Mouse (Mus musculus): ENCODE results near the gene Csk.
A peak's percentile ranks its signal among the peaks of the same experiment; 100 is the strongest.

Csk gene

GRCm38 (mm10) chr9:57638651-57639459 lies 14.6 kb downstream of the Csk start:
- peak; percentile 53 for DNase-seq (ENCODE audit: low spot score)

GRCm38 (mm10) chr9:57637741-57638322 lies 15.6 kb downstream of the Csk start:
- DNase-seq (ENCODE audit: low spot score) = no peak

- no peak for DNase-seq (ENCODE audit: low spot score)
Measured at GRCm38 (mm10) chr9:57637272-57637671, 16.2 kb downstream of the Csk start.

- DNase-seq (ENCODE audit: low spot score) = peak; percentile 38
Measured at GRCm38 (mm10) chr9:57633481-57634024, 19.9 kb downstream of the Csk start.

GRCm38 (mm10) chr9:57629118-57629874 lies 24.1 kb downstream of the Csk start:
- peak; percentile 74 for DNase-seq (ENCODE audit: low spot score)

- no peak for DNase-seq (ENCODE audit: low spot score)
Measured at GRCm38 (mm10) chr9:57628717-57629116, 24.7 kb downstream of the Csk start.

- no peak for DNase-seq (ENCODE audit: low spot score)
Measured at GRCm38 (mm10) chr9:57627892-57628291, 25.5 kb downstream of the Csk start.

- no peak for DNase-seq (ENCODE audit: low spot score)
Measured at GRCm38 (mm10) chr9:57627191-57627590, 26.2 kb downstream of the Csk start.

- DNase-seq (ENCODE audit: low spot score) = no peak
Measured at GRCm38 (mm10) chr9:57625674-57626500, 27.5 kb downstream of the Csk start.

- no peak for DNase-seq (ENCODE audit: low spot score)
Measured at GRCm38 (mm10) chr9:57624295-57624694, 29.1 kb downstream of the Csk start.

GRCm38 (mm10) chr9:57620674-57621073 lies 32.8 kb downstream of the Csk start, which contains the start of gene Lman1l:
Lman1l (minus strand) TSS chr9:57620774.
- no peak for DNase-seq (ENCODE audit: low spot score)

- DNase-seq (ENCODE audit: low spot score) = no peak
Measured at GRCm38 (mm10) chr9:57618854-57619253, 34.6 kb downstream of the Csk start.

- no peak for DNase-seq (ENCODE audit: low spot score)
Measured at GRCm38 (mm10) chr9:57617556-57618169, 35.8 kb downstream of the Csk start.

GRCm38 (mm10) chr9:57614786-57615185 lies 38.6 kb downstream of the Csk start:
- no peak for DNase-seq (ENCODE audit: low spot score)

GRCm38 (mm10) chr9:57613975-57614374 lies 39.5 kb downstream of the Csk start:
- no peak for DNase-seq (ENCODE audit: low spot score)

- DNase-seq (ENCODE audit: low spot score) = no peak
Measured at GRCm38 (mm10) chr9:57612587-57612986, 40.8 kb downstream of the Csk start.

GRCm38 (mm10) chr9:57610359-57610826 lies 43.0 kb downstream of the Csk start:
- no peak for DNase-seq (ENCODE audit: low spot score)

- DNase-seq (ENCODE audit: low spot score) = no peak
Measured at GRCm38 (mm10) chr9:57609803-57610202, 43.6 kb downstream of the Csk start.

GRCm38 (mm10) chr9:57606139-57606851 lies 47.1 kb downstream of the Csk start, which contains the start of gene Cplx3:
Cplx3 (minus strand) TSS chr9:57606281.
- no peak for DNase-seq (ENCODE audit: low spot score)

GRCm38 (mm10) chr9:57605503-57605902 lies 47.9 kb downstream of the Csk start:
- DNase-seq (ENCODE audit: low spot score) = no peak

All from c-Kit-positive CD71-positive TER-119-positive erythroid progenitor cells, embryonic 14.5 days (primary cell).